Mouse (Mus musculus) limb, embryonic 14.5 days (tissue): Measurements from ENCODE around the gene Cbr2. TPM values are rescaled to one million over a fixed set of nuclear protein-coding genes. Genes with fewer than 3 reads are reported as not detected.

ENCODE experiments used
- ATAC-seq: fragments of 200-750 bp; cut with Nextera tagmentation; 2 replicates; pipeline ENCODE4 v1.8.0; 2017; ENCODE audit warnings: low read depth, moderate number of reproducible peaks, moderate TSS enrichment; ENCODE audit not compliant: low FRiP score
- DNase-seq: peaks from one replicate; pipeline ENCODE4 v3.0.0-alpha.2; 2015; ENCODE audit warnings: low spot score
- H3K27ac ChIP-seq: fragments of 300-500 bp; sonication (generic); replicated peaks from 2 replicates; pipeline ENCODE4 v1.5.1; 2014; ENCODE audit warnings: low read depth, mild to moderate bottlenecking, low read length, moderate library complexity, mixed read lengths
- H3K27me3 ChIP-seq: fragments of 300-500 bp; sonication (generic); 2 replicates; pipeline ENCODE4 v1.6.1; 2014; ENCODE audit warnings: low read length, mixed read lengths; ENCODE audit not compliant: control insufficient read depth, insufficient read depth
- H3K36me3 ChIP-seq: fragments of 300-500 bp; sonication (generic); 2 replicates; pipeline ENCODE4 v1.6.1; 2014; ENCODE audit warnings: mild to moderate bottlenecking, low read length, moderate library complexity, mixed read lengths; ENCODE audit not compliant: control insufficient read depth, insufficient read depth
- H3K4me1 ChIP-seq: fragments of 300-500 bp; sonication (generic); 2 replicates; pipeline ENCODE4 v1.6.1; 2014; ENCODE audit warnings: antibody characterized with exemption, low read length, mixed read lengths; ENCODE audit not compliant: control insufficient read depth, insufficient read depth
- H3K4me2 ChIP-seq: fragments of 300-500 bp; sonication (generic); replicated peaks from 2 replicates; pipeline ENCODE4 v1.6.1; 2014; ENCODE audit warnings: low read depth, mild to moderate bottlenecking, low read length, moderate library complexity; ENCODE audit not compliant: severe bottlenecking
- H3K4me3 ChIP-seq: fragments of 300-500 bp; sonication (generic); replicated peaks from 2 replicates; pipeline ENCODE4 v1.5.1; 2014; ENCODE audit warnings: low read length
- H3K9ac ChIP-seq: fragments of 300-500 bp; sonication (generic); 2 replicates; pipeline ENCODE4 v1.6.1; 2014; ENCODE audit warnings: mild to moderate bottlenecking, low read depth, low read length, moderate library complexity; ENCODE audit not compliant: severe bottlenecking
- H3K9me3 ChIP-seq: fragments of 300-500 bp; sonication (generic); 2 replicates; pipeline ENCODE4 v1.6.1; 2016; ENCODE audit warnings: low read length; ENCODE audit not compliant: control insufficient read depth
- POLR2A ChIP-seq: fragments of 200-500 bp; IDR thresholded peaks from 2 replicates; pipeline ENCODE4 v1.8.0; 2012; ENCODE audit warnings: inconsistent platforms, mild to moderate bottlenecking, moderate library complexity, borderline replicate concordance; ENCODE audit not compliant: insufficient read depth, insufficient read length; ENCODE audit errors: extremely low read depth
- WGBS: fragments of 180-500 bp; shearing (Covaris S2); extraction: QIAGEN DNeasy Blood & Tissue Kit; methylation state at CpG from one replicate; pipeline ENCODE4 v1.1.7; 2014; 5-methylcytosine and 5-hydroxymethylcytosine counted together
- polyA plus RNA-seq, 2 experiments: library from polyadenylated mRNA; depleted of rRNA in 1 of 2; stranded (reverse) in 1 of 2; unstranded in 1 of 2; fragments of >200 nt; fragmentation: Nextera tagmentation in 1 of 2; extraction: Ambion mirVana in 1 of 2; gene quantifications; 2 replicates each; pipeline versions ENCODE4 v1.2.1 to v1.2.3; 2012 to 2014

Gene Cbr2
- polyA plus RNA-seq, 2 experiments = 7.3 to 11.9 TPM

DNA sequence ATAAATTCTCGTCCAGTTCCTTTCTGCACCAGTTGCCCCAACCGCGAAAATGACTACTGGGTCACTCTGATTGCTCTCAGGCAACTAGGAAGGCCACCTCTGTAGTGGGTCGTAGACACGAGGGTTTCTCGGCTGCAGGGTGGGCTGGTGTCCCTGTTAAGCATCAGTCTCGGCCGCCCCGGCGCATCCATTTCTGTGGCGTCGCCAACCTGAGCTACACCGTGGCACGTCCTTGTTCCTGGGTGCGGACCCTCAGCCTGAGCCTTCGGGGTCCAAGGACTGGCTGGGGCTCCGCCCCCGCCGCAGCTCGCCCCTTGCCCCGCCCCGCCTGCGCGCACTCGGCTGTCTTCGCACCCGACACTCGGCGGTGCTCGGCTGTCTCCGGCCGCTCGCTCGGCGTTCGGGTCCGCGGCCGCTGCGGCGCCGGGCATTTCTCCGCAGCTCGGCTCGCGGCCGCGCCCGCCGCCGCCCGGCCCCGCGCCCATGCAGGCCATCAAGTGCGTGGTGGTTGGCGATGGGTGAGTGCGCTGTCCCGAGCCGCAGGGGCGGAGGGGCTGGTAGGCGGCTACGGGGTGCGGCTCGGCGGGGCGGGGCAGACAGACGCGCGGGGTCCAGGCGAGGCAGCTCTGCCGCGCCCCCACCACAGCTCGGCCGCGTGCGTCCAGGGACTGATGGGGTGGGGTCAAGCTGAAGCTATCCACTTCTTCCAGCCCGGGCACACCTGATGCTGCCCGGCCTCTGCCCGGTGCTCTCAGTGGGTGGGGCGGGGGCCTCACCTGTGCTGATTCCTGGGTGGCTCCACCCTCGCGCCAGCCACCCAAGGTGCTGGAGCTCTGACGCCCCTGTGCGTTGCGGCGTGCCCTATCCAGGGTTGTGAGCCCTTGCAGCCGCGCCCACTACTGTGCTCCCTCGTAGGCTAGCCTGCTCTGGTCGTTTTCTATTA, 10.5 kb downstream of the Cbr2 start, which contains the start of gene Rac3:
TSS of gene Rac3 (plus strand) at position 347 of the 943 bp plus-strand sequence.
- 2% methylated on average over 45 of the region's 90 CpGs for WGBS

DNA sequence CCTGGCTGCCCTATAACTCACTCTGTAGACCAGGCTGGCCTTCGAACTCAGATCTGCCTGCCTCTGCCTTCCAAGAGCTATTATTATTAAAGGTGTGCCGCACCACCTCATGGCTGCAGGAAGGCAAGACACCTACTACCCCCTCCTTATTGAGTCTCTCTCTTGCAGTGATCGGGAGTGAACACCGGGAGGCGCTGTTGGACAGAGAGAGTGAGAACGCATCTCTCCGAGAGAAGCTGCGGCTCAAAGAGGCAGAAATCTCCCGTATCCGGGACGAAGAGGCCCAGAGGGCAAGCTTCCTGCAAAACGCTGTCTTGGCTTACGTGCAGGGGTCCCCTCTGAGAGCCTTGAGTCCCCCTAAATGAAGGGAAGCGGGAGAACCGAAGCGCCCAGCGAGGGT, 11.5 kb downstream of the Cbr2 start:
- ATAC-seq (peak; percentile 32; the same call in 1 of the 2 replicates), DNase-seq (peak; percentile 90)

More for the DNA sequence above, 10.5 kb downstream of the Cbr2 start, which contains the start of gene Rac3:
- H3K27me3 ChIP-seq = no peaks in the 10 kb centered on the region
- peak within 1 kb of the TSS; percentile 71 for H3K4me3 ChIP-seq
- H3K36me3 ChIP-seq = peaks cover 34% of the 10 kb centered on the region
- ATAC-seq (peak; percentile 89), DNase-seq (peak; percentile 66)
- TF ChIP-seq POLR2A = 0 out of 2 replicates have a peak, but pooled peaks have one; percentile 29
- peaks cover 11% of the 10 kb centered on the region for H3K4me1 ChIP-seq
- no peak within 1 kb of the TSS; the same call in 1 of the 2 replicates for H3K27ac ChIP-seq
- H3K9me3 ChIP-seq = no peaks in the 10 kb centered on the region
- H3K9ac ChIP-seq = peak within 1 kb of the TSS; percentile 76
- peak within 1 kb of the TSS; percentile 98 for H3K4me2 ChIP-seq

DNA sequence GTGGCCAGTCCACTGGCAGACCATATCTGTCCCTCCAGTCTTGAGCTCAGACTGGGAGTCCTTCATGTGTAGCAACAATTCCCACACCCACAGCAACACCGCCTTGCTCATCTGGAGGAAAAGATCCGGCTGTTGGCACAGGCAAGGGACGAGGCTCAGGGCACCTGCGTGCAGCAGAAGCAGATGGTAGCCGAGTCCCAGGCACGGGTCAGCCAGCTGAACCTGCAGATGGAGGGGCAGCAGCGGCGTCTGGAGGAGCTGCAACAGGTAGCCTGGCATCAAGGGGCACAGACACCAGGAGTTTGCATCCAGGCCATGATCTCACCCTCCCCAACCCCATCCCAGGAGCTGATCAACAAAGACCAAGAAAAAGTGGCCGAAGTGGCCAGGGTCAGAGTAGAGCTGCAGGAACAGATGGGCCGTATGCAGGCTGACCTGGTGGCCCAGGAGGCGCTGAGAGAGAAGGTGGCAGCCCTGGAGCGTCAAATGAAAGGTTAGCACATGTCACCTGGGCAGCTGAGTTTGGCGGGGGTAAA, 12.0 kb downstream of the Cbr2 start:
- Histone ChIP-seq H3K4me2 (0 out of 2 replicates have a peak overlapping the region, but pooled peaks have one; percentile 98), H3K36me3 (peaks cover 36% of the 10 kb centered on the region), H3K4me1 (peaks cover 11% of the 10 kb centered on the region), H3K9ac (no peak overlapping the region), H3K27me3 (no peaks in the 10 kb centered on the region), H3K9me3 (no peaks in the 10 kb centered on the region), H3K4me3 (no peak overlapping the region), H3K27ac (no peak overlapping the region)
- 91% methylated on average over 13 of the region's 13 CpGs for WGBS
- no peak for TF ChIP-seq POLR2A
- ATAC-seq = no peak
- no peak for DNase-seq

More for the DNA sequence above, 11.5 kb downstream of the Cbr2 start:
- peak overlapping the region; percentile 71 for H3K4me3 ChIP-seq
- H3K9ac ChIP-seq = peak overlapping the region; percentile 76
- 15% methylated on average over 17 of the region's 17 CpGs for WGBS
- no peak for TF ChIP-seq POLR2A
- H3K9me3 ChIP-seq = no peaks in the 10 kb centered on the region
- no peak overlapping the region; the same call in 1 of the 2 replicates for H3K27ac ChIP-seq
- peaks cover 39% of the 10 kb centered on the region for H3K36me3 ChIP-seq
- H3K4me2 ChIP-seq = peak overlapping the region; percentile 98
- H3K4me1 ChIP-seq = peaks cover 11% of the 10 kb centered on the region
- no peaks in the 10 kb centered on the region for H3K27me3 ChIP-seq

DNA sequence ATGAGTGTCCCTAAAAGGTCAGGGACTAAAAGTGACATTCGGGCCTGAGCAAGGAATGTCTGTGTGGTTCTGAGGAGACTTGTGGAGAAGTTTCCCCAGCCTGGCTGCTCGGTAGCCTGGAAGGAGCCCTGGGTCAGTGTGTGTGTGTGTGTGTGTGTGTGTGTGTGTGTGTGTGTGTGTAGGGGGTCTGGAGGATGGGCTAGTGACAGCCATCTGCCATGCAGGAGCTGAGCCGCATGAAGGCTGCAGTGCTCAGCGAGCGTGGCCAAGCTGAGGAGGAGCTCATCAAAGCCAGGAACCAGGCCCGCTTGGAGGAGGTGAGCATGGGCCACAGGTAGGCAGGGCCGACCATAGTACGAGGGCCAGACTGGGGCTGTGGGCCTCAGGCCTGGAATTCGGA, 12.7 kb downstream of the Cbr2 start:
- DNase-seq (no peak), ATAC-seq (no peak)
- no peak overlapping the region for H3K4me3 ChIP-seq
- H3K9me3 ChIP-seq = no peaks in the 10 kb centered on the region
- H3K27me3 ChIP-seq = no peaks in the 10 kb centered on the region
- no peak overlapping the region for H3K27ac ChIP-seq
- H3K9ac ChIP-seq = no peak overlapping the region
- 91% methylated on average over 9 of the region's 9 CpGs for WGBS
- H3K4me1 ChIP-seq = peaks cover 16% of the 10 kb centered on the region
- H3K4me2 ChIP-seq = no peak overlapping the region
- no peak for TF ChIP-seq POLR2A
- peaks cover 35% of the 10 kb centered on the region for H3K36me3 ChIP-seq

DNA sequence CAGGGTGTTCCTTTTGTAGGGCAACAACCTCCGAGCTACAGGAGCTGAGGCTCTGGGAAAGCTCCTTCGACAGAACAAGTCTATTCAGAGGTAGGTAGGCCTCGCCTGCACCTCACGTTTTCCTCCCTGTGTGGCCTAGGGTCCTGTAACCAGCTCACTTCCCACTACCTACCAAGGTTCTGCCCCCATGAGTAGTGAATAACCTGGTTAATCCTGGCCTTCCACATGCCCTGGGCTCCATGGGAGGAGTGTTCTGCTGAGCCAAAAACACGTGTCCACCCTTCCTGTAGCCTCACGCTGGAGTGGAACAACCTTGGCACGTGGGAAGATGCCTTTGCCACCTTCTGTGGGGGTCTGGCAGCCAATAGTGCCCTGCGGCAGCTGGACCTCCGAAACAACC, 16.8 kb downstream of the Cbr2 start:
- Histone ChIP-seq H3K4me1 (peaks cover 11% of the 10 kb centered on the region; the same call in 1 of the 2 replicates), H3K27me3 (no peaks in the 10 kb centered on the region), H3K9ac (no peak overlapping the region), H3K4me3 (no peak overlapping the region), H3K27ac (no peak overlapping the region), H3K4me2 (no peak overlapping the region), H3K36me3 (peaks cover 45% of the 10 kb centered on the region), H3K9me3 (no peaks in the 10 kb centered on the region)
- TF ChIP-seq POLR2A = no peak
- no peak for DNase-seq
- ATAC-seq = no peak
- WGBS = 88% methylated on average over 9 of the region's 9 CpGs
